Mouse (Mus musculus): Measurements from ENCODE around the gene Lefty2.
"Not testable (repeated sequence)": the region's sequence is repeated elsewhere in the genome, so short reads cannot be mapped to it uniquely, and the experiment has no call there.

Lefty2 gene

GRCm38 (mm10) chr1:180936610-180937398, 43.9 kb downstream of the Lefty2 start:
- DNase-seq: not testable (repeated sequence)

DNA sequence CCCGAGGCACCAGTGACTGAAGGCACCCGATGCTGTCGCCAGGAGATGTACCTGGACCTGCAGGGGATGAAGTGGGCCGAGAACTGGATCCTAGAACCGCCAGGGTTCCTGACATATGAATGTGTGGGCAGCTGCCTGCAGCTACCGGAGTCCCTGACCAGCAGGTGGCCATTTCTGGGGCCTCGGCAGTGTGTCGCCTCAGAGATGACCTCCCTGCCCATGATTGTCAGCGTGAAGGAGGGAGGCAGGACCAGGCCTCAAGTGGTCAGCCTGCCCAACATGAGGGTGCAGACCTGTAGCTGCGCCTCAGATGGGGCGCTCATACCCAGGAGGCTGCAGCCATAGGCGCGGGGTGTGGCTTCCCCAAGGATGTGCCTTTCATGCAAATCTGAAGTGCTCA, 44.7 kb downstream of the Lefty2 start:
- DNase-seq: not testable (repeated sequence)

- DNase-seq: not testable (repeated sequence)
Measured at GRCm38 (mm10) chr1:180938781-180939180, 45.9 kb downstream of the Lefty2 start.

DNA sequence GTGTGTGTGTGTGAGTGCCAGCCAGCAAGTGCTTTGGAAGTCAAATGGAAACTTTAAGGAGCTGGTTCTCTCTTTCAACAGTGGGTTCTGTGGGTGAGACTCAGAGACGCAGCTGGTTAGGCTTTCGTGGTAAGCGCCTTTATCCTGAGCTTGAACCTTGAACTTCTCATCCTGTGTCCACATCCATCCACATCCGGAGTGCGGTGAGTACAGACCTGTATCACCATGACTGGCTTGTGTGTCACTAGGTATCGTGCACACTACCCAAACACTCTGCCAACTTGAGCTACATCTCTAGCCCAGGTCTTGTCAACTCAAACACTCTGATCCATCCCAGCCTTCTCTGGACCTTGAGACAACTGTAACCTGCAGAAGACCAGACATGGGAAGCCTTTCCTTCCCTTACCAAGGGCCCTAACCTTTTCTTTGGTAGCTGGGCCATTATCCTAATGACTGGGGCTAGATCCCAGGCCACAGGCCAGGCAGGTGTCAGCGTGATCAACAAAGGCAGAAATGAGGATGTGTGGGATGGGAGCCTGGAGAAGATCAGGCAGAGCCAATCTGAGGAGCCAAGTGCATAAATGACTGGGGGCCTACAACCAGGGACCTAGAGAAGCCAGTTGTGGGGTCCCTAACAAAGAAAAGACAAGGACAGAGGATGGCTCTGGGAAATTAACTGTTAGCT, 48.0 kb downstream of the Lefty2 start:
- DNase-seq: no peak

GRCm38 (mm10) chr1:180941726-180942125, 48.8 kb downstream of the Lefty2 start:
- DNase-seq: no peak

GRCm38 (mm10) chr1:180942166-180943031, 49.5 kb downstream of the Lefty2 start, which contains the start of gene Tmem63a:
TSS of gene Tmem63a (plus strand) at chr1:180942344.
- DNase-seq: peak; percentile 77

- DNase-seq: no peak
Measured at GRCm38 (mm10) chr1:180943032-180943644, 50.2 kb downstream of the Lefty2 start.

DNA sequence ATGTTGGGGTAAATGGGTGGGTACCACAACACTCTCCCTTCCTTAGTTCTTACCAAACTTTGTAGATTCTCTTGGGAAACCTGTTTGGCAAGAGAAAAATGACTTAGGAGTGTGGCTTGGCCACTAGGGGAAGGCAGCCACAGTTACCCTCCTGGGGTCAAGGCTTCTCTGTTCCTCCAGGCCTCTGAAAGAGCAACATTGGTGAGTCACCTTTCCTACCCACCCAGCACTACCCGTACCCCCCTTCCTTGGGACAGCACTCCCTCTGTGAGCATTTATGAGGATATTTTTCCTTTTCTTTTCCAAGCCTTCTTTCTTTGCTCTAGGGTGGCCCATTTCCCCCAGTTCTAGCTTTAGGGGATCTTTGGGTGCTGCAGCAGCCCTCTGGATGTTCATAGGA, 51.0 kb downstream of the Lefty2 start:
- no peak for DNase-seq

DNA sequence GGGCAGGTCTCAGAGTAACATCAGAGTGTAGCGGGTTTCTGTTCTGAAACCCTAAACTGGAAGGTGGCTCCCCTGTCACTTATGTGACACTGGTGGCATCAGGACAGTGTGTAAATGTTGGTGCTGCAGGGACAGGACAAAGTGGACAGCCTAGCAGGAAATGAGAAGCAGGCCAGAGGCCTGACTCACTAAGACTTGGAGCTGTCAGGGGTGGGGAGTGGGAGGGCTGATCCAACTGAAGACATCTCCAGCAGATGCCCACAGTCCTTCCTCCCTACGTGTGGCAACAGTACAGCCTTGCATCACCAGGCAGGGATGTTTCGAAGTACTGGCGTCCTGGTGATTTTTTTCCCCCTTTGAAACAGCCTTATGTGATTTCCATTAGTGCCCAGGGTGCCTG, 51.6 kb downstream of the Lefty2 start:
- DNase-seq: no peak

DNA sequence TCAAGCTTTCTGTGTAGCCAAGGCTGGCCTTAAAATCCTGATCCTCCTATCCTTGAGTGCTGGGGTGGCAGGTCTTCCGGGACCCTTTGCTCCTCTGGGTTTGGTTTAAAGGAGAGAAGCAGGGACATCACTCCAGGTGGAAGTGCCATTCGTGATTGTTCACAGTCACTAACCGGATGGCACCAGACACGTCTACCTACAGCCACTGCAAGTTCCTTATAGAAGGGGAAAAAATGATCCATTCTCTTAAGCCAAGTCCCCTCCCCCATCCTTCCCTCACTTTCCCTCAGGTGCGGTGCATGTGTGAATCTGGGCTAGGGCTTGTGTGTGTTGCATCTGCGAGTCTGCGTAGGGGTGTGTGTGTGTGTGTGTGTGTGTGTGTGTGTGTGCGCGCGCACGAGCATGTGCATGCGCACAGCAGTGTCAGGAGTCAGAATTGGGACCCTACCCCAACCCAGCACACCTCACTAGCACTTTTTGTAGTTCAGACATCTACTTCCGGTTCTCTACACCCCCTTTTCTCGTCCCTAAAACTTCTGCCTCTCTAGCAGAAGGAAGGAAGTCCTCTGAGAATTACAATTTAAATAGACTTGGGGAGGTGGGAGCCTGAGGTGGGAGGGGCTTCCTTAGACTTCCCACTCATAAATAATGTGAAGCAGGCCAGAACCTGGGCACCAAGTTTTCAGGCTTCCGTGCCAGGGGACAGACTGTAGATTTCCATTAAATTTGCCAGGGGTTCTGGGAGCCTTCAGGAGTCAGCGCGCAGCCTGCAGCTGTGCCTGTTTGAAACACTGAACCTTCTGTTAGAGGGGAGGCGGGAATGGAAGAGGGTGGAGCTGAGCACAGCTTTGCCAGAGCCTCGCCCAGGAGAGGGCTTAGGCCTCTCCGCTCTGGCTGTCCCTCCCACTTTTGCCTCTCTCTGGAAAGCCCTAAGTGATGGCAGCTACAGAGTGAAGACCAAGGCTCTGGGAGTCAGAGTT, 52.4 kb downstream of the Lefty2 start:
- DNase-seq: peak; percentile 57

DNA sequence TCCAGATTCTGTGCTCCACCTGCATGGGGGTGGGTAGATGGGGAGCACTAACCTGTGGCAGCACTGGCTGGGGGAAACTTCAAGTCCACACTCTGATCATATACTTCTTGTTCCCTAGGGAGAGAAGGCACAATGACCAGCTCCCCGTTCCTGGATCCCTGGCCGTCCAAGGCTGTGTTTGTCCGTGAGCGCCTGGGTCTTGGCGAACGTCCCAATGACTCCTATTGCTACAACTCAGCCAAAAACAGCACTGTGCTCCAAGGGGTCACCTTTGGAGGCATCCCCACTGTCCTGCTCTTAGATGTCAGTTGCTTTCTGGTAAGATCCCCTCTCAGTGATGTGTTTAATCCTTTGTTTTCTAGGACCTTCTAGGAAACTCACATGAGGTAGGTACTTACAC, 53.5 kb downstream of the Lefty2 start:
- no peak for DNase-seq

Measured in thymus, postnatal 14 days (tissue).